Mouse (Mus musculus) macrophage (primary cell): ENCODE measurements around the gene Nav2. TPM values are rescaled to one million over a fixed set of nuclear protein-coding genes. Genes with fewer than 3 reads are reported as not detected.

Experiments
- H3K27ac ChIP-seq: fragments of 350-480 bp; formaldehyde crosslinking; 2 replicates; pipeline ENCODE4 v1.9.0; 2021
- H3K36me3 ChIP-seq: fragments of 350-480 bp; formaldehyde crosslinking; 2 replicates; pipeline ENCODE4 v1.9.0; 2021; ENCODE audit errors: inconsistent target
- H3K4me3 ChIP-seq: fragments of 350-480 bp; formaldehyde crosslinking; 2 replicates; pipeline ENCODE4 v1.9.0; 2021; ENCODE audit errors: inconsistent target
- H3K79me2 ChIP-seq: fragments of 350-480 bp; formaldehyde crosslinking; 2 replicates; pipeline ENCODE4 v1.9.0; 2021; ENCODE audit errors: inconsistent target
- WGBS: methylation state at CpG from one replicate; pipeline ENCODE4 v1.1.7; 2026; ENCODE audit warnings: inconsistent platforms; ENCODE audit not compliant: missing documents; 5-methylcytosine and 5-hydroxymethylcytosine counted together
- polyA plus RNA-seq: library from polyadenylated mRNA; stranded (reverse); fragments of 250-400 nt; gene quantifications from 3 replicates; pipeline ENCODE4 v1.2.4, GENCODE M21; 2018; ENCODE audit warnings: inconsistent platforms

The Nav2 gene
- polyA plus RNA-seq, 1 experiment from 2014 or later: 19.2 TPM

DNA sequence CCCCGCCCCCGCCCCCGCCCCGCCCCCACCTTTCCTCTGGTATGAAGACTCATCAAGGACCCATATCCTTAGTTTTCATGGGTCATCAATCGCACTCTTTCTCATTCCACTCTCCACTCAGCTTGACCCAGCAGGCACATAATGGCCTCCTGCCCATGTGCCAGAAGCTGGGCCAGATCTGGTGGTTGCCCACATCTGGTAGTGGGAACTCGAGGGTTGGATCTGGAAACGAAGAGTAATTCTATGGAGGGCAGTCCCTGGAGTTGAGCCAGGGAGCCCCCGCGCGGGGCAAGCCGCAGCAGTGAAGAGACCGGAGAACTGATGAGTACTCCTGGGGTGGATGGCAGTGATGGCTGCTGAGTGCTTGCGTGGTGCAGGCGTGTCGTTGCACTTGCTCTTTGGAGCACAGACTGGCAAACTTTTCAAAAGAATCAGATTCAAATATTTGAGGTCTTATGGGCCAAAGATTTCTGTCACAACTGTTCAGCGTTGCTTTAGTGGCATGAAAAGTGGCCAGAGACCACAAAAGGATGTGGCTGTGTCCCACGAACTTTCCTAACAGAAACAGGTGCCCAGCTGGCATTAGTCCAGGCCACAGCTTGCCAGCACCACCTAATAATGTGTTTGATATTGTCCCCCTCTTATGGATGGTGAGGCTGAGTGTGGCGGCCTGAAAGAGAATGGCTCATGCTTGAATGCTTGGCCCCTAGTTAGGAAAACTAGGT is 449.1 kb downstream of the Nav2 start:
- no peak overlapping the region for H3K4me3 ChIP-seq
- WGBS: 85% methylated on average over 18 of the region's 18 CpGs
- no peaks in the 10 kb centered on the region for H3K36me3 ChIP-seq
- H3K79me2 ChIP-seq: peaks cover 92% of the 10 kb centered on the region
- no peak overlapping the region for H3K27ac ChIP-seq

GRCm38 (mm10) chr7:49359120-49359519 is 450.6 kb downstream of the Nav2 start:
- Histone ChIP-seq H3K27ac (no peak overlapping the region), H3K4me3 (no peak overlapping the region), H3K79me2 (peaks cover 91% of the 10 kb centered on the region), H3K36me3 (no peaks in the 10 kb centered on the region)
- WGBS: 96% methylated on average over 3 of the region's 3 CpGs

GRCm38 (mm10) chr7:49360597-49360996 is 452.1 kb downstream of the Nav2 start:
- Histone ChIP-seq H3K4me3 (no peak overlapping the region), H3K27ac (no peak overlapping the region), H3K79me2 (peaks cover 91% of the 10 kb centered on the region), H3K36me3 (no peaks in the 10 kb centered on the region)
- 83% methylated on average over 3 of the region's 3 CpGs for WGBS

DNA sequence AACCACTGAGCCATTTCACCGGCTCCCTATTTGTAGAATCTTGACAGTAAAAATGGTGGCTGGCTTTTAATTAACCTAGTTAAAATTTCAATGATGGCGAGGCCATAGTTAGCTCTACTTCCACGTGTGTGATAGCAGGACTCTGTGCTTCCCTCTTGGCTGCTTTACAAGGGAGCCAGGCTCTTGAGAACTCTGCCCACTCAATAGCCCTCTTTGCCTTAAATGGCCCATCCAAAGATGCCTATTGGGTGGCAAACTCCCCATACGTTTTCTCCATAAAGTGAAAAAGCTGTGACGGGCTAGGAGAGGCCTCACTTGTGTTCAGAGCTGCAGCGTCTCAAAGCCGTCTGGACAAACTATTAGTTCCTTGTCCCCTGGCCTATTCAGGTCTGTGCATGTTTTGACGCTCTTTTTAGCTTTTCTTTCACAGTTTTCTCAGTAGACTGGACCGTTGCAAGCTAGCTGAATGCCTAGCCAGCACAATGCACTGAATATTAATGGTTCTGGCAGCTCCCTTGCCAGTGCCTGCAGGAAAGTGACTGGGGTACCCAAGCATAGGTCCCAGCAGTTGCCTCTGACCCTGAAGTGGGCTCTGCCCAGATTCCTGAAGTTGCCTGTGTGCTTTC is 453.1 kb downstream of the Nav2 start:
- Histone ChIP-seq H3K27ac (no peak overlapping the region), H3K79me2 (peaks cover 91% of the 10 kb centered on the region), H3K4me3 (no peak overlapping the region), H3K36me3 (no peaks in the 10 kb centered on the region)
- 90% methylated on average over 9 of the region's 9 CpGs for WGBS

DNA sequence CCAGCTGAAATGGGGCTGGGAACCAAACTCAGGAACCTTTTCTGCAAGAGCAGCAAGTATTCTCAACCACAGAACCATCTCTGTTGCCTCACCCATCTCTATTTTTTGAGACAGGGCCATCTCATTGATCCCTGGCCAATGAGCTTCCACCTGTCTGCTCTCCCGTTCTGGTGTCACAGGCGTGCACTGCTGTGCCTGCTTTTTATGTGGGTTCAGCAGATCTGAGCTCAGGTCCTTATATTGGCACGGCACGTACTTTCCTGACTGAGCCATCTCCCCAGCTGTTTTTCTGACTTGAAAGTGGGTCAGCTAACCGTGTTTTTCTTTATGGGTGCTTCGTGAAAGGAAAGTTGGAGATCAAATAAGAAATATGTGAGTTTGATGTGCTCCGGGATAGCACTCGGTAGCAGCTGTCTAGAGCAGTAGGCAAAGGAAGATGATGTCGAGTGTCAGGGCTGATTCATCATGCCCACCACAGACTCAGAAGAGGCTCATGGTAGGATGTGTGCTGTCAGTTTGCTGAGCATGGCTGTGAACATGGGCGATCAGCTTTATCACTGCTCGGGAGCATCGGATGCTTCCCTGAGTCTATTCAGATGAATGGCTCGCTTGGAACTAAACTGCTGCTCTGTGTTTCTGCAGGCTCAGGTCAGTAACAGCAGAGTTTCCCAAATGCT is 456.1 kb downstream of the Nav2 start:
- Histone ChIP-seq H3K27ac (no peak overlapping the region), H3K4me3 (no peak overlapping the region), H3K79me2 (peaks cover 93% of the 10 kb centered on the region), H3K36me3 (no peaks in the 10 kb centered on the region)
- 97% methylated on average over 13 of the region's 13 CpGs for WGBS

DNA sequence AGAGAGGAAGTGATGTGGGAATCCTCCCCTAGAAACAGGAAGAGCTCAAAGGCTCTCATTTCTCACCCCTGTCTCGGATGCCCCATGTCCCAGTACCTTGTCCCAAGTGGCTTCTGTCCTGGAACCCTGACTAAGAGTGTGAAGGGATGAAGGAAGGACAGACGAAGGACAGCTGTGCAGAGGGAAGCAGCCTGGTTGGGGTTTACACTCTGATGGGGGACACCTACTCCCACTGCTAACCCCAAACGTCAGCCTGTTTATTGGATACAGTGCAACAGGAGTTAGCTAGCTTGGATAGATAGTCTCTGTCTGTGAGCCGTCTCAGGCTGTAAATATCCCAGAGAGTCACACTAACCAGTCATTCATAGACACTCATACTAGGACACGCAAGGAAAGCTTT is 460.1 kb downstream of the Nav2 start:
- Histone ChIP-seq H3K36me3 (no peaks in the 10 kb centered on the region), H3K79me2 (peaks cover 84% of the 10 kb centered on the region), H3K4me3 (no peak overlapping the region), H3K27ac (no peak overlapping the region)
- WGBS: 82% methylated on average over 5 of the region's 5 CpGs

DNA sequence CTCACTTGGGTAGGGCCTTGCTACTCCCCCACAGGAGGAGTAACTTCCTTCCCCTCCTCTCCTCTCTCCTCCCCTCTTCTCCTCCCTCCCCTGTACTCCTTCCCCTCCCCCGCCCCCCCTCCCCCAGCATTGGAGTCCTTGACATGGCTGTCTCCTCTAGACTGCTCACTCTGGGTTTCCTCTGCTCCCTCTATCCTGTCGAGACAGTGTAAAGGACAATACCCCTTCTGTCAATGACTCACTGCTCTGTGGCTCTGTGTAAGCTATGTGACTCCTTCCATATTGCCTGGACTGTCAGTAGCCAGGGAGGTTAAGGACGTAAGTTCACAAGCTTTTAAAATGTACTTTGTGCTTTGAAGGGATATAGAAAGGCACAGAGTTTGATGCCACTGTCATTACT is 460.5 kb downstream of the Nav2 start:
- 58% methylated on average over 2 of the region's 3 CpGs for WGBS
- no peak overlapping the region for H3K27ac ChIP-seq

GRCm38 (mm10) chr7:49369809-49370473 is 461.4 kb downstream of the Nav2 start:
- Histone ChIP-seq H3K4me3 (no peak overlapping the region), H3K79me2 (peaks cover 71% of the 10 kb centered on the region), H3K27ac (no peak overlapping the region), H3K36me3 (no peaks in the 10 kb centered on the region)
- 95% methylated on average over 10 of the region's 10 CpGs for WGBS

More for the DNA sequence above, 460.5 kb downstream of the Nav2 start:
- H3K36me3 ChIP-seq: no peaks in the 10 kb centered on the region
- peaks cover 80% of the 10 kb centered on the region for H3K79me2 ChIP-seq
- no peak overlapping the region for H3K4me3 ChIP-seq

DNA sequence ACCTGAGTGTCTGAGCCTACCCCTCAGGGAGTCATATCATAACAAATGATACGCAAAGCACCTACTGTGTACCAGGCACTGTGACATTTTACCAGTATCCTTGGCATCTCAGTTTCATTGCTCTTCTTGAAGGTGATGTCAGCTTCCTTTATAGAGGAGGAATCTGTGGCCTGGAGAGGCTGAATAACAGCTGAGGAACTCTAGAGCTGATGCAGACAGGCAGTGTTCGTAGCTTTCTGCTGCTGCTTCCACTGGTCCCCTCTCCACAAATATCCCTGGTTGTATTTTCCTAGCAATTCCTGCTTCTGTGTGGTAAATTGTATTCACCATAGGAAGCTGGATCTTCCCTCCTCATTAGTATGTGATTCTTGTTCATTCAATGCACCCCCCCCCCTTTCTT is 462.8 kb downstream of the Nav2 start:
- H3K4me3 ChIP-seq: no peak overlapping the region
- H3K27ac ChIP-seq: no peak overlapping the region
- 96% methylated on average over 2 of the region's 2 CpGs for WGBS
- H3K36me3 ChIP-seq: no peaks in the 10 kb centered on the region
- H3K79me2 ChIP-seq: peaks cover 57% of the 10 kb centered on the region

GRCm38 (mm10) chr7:49371972-49372371 is 463.5 kb downstream of the Nav2 start:
- Histone ChIP-seq H3K79me2 (peaks cover 50% of the 10 kb centered on the region), H3K27ac (no peak overlapping the region), H3K4me3 (no peak overlapping the region), H3K36me3 (no peaks in the 10 kb centered on the region)
- 91% methylated on average over 7 of the region's 7 CpGs for WGBS

DNA sequence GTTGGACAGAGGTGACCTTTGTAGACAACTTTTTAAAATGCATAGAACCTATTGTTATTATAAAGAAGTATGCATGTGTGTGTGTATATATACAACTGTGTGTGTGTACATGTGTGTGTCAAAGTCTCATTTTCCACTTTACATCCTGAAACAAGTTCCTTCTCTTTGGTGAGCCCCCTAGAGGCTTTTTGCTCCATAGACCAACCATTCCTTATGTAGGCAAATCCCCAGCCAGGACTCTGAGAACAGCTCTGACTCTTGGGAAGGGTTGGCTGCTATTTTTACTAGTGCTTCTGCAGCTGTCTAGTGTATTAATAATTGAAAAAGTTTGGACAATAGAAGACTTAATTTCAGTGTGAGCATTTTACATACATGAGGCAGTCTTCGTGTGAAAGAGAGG is 464.7 kb downstream of the Nav2 start:
- Histone ChIP-seq H3K79me2 (peaks cover 38% of the 10 kb centered on the region), H3K27ac (no peak overlapping the region), H3K36me3 (no peaks in the 10 kb centered on the region), H3K4me3 (no peak overlapping the region)
- WGBS: 100% methylated on average over 1 of the region's 1 CpGs

DNA sequence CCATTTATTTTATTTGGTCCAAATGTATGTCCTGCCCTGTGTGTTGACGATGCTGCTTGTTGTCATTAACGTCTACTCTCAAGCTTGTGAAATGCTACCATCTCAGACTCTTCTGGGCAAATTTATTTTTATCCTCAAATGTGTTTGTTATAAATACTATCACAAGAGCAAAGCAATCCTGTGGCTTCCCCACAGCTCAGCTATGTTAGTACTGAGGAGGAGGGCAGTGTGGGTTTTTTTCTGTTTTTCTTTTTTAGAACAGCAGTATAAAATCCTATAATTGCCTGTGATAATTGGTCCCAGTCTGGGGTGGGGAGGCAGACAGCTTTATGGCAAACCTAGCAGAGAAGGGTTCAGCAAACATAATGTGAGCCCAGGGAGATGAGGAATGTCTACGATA is 465.1 kb downstream of the Nav2 start:
- Histone ChIP-seq H3K79me2 (peaks cover 33% of the 10 kb centered on the region), H3K36me3 (no peaks in the 10 kb centered on the region), H3K4me3 (no peak overlapping the region), H3K27ac (no peak overlapping the region)
- WGBS: 97% methylated on average over 3 of the region's 3 CpGs

- 80% methylated on average over 9 of the region's 9 CpGs for WGBS
- Histone ChIP-seq H3K4me3 (no peak overlapping the region), H3K79me2 (peaks cover 15% of the 10 kb centered on the region; the same call in 1 of the 2 replicates), H3K36me3 (no peaks in the 10 kb centered on the region), H3K27ac (no peak overlapping the region)
Measured at GRCm38 (mm10) chr7:49375499-49375974, 467.0 kb downstream of the Nav2 start.

GRCm38 (mm10) chr7:49378608-49379007 is 470.1 kb downstream of the Nav2 start:
- 84% methylated on average over 5 of the region's 5 CpGs for whole genome bisulfite sequencing
- no peaks in the 10 kb centered on the region for H3K36me3 ChIP-seq
- H3K27ac ChIP-seq: no peak overlapping the region

More at GRCm38 (mm10) chr7:49378608-49379007, 470.1 kb downstream of the Nav2 start:
- H3K4me3 ChIP-seq: no peak overlapping the region
- H3K79me2 ChIP-seq: peaks cover 4% of the 10 kb centered on the region; the same call in 1 of the 2 replicates
